ENCODE assay signal across 1 mouse cellular context in the genomic region with DNA sequence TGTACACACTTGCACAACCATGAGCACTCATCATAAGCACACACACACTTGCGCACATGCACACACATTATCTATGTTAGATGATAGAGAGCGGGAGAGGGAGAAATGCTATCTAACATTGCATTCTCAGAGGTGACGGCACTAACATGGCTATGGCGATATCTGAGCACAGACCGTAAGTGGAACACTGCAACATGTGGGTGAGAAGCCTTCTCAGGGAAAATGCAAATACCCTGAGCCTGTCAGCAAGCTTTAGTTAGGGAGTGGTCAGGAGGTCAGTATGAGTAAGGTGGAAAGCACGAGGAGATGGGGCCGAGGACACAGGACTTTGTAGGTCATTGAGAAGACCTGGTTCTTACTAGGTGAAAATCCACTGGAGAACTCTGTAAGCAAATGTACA.
TF ChIP-seq lines count a peak whose summit lies in the region.

No protein-coding gene starts in this region.

TF ChIP-seq in CH12.LX, 34 proteins besides CTCF, POLR2A, EP300 and RAD21 (continued from another document):
- TF ChIP-seq MYC (IDR thresholded peaks at IDR 0.05; ENCODE audit: low read depth, low read length) = 0 out of 2 replicates have a peak, but pooled peaks have one; percentile 24
TF ChIP-seq in CH12.LX: peak in this region for 1.
